Mouse (Mus musculus): ENCODE measurements at regions not wholly inside any gene's neighbourhood (a gene's known extent, or its start where the extent isn't known, plus 50 kb on each side); places are given as distances from the start of the nearest gene placed in this dataset.

DNA sequence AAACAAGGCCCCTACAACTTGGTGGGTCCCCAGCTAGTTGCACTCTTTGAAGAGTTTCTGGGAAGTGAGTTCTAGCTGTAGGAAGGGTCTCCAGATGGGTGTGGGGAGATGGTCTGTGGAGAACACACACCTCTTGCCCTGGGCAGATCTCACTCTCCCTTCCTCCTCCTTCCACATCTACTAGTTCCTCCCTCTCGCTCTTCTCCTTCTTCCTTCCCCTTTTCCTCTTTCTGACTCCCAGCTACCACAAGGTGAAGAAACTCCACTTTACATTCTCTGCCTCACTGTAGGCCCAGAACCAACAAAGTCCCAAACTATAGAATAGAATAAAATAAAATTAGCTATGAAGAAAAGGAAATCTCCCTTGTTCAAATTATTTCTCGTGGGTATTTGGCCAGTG lies 311.0 kb upstream of the Ercc4 start:
- TF ChIP-seq EP300 (IDR thresholded peaks at IDR 0.05; ENCODE audit: low read depth) = no peak
- no peak for TF ChIP-seq CTCF (IDR thresholded peaks at IDR 0.05; ENCODE audit: low read depth)

Data from heart, postnatal 0 days (tissue).